Mouse (Mus musculus): ENCODE measurements around the gene Syne1. TPM values are rescaled to one million over a fixed set of nuclear protein-coding genes. Genes with fewer than 3 reads are reported as not detected.

Gene Syne1
- total RNA-seq, 1 experiment: 7.1 TPM

DNA sequence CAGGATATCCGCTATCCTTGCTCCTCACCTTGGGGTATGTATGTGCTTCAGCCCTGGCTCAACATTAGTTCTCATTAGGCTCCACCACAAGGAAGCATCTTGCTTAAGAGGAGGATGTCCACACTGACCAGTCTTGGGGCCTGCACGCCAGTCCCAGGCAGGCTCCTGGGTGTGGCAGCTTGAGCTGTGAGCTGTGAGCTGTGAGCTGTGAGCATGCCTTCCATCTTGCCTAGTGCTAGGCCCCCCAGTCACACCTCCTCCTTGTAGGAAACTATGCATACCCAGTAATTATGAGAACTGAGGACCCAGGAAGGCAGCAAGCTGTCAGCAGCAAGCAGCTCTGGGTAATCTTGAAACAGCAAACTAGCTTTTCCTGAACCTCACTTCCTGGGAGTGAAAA, 2.6 kb downstream of the Syne1 start:
- Histone ChIP-seq H3K4me1 (ENCODE audit: control insufficient read depth in 2 of 2, insufficient read depth in 2 of 2, low read length in 2 of 2, poor library complexity in 1 of 2) (peaks cover 0 to 7% of the 10 kb centered on the region in 2 experiments; a peak in 1 of 4 replicates), H3K4me3 (ENCODE audit: insufficient read depth in 1 of 2, low read depth in 1 of 2, low read length in 2 of 2, poor library complexity in 1 of 2, severe bottlenecking in 1 of 2) (no peak overlapping the region), H3K27ac (ENCODE audit: insufficient read depth, low read depth, low read length, poor library complexity, severe bottlenecking) (no peak overlapping the region), H3K9ac (ENCODE audit: insufficient read depth, low read depth, low read length, poor library complexity, severe bottlenecking) (no peak overlapping the region), H3K36me3 (ENCODE audit: control insufficient read depth, insufficient read depth, low read length, poor library complexity, severe bottlenecking) (no peaks in the 10 kb centered on the region), H3K9me3 (ENCODE audit: control insufficient read depth, insufficient read depth, low read depth, low read length) (no peaks in the 10 kb centered on the region; the same call in 1 of the 2 replicates)
- no peak for DNase-seq (ENCODE audit: low read depth, low spot score)
- TF ChIP-seq ZC3H11A (IDR thresholded peaks at IDR 0.05; ENCODE audit: borderline replicate concordance, low read depth, low read length) (no peak), MAFK (IDR thresholded peaks at IDR 0.05; ENCODE audit: insufficient read depth, low read depth, low read length) (no peak), ZNF384 (IDR thresholded peaks at IDR 0.05; ENCODE audit: low read depth, low read length) (no peak), HCFC1 (IDR thresholded peaks at IDR 0.05; ENCODE audit: borderline replicate concordance, insufficient read depth, low read length) (no peak), CHD2 (IDR thresholded peaks at IDR 0.05; ENCODE audit: low read depth, low read length) (no peak)
- in situ Hi-C loops (cut with MboI; ENCODE audit: low sequenced_read_pairs in 2 of 2, unreplicated experiment in 2 of 2): no loop called here

DNA sequence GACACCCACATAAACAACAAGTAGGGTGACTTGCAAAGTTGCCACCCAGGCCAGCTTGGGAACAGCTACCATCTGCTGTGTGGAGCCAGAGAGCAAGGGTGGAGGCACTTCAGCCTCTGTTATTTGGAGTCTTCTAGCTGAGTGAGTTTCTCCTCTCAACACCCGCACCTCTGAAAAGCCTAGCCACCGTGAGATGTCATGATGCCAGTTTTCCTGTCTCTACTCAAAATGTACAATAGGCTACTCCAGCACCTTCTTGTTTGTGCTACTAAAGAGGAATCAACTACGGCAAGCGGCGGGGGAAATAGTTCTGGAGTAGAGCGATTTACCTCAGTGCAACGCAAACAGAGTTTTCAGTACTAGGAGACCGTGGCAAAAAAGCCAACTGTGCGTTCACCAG, 3.5 kb downstream of the Syne1 start:
- Histone ChIP-seq H3K27ac (ENCODE audit: insufficient read depth, low read depth, low read length, poor library complexity, severe bottlenecking) (no peak overlapping the region), H3K9me3 (ENCODE audit: control insufficient read depth, insufficient read depth, low read depth, low read length) (no peaks in the 10 kb centered on the region; the same call in 1 of the 2 replicates), H3K4me1 (ENCODE audit: control insufficient read depth in 2 of 2, insufficient read depth in 2 of 2, low read length in 2 of 2, poor library complexity in 1 of 2) (peaks cover 0 to 7% of the 10 kb centered on the region in 2 experiments; a peak in 1 of 4 replicates), H3K36me3 (ENCODE audit: control insufficient read depth, insufficient read depth, low read length, poor library complexity, severe bottlenecking) (no peaks in the 10 kb centered on the region), H3K4me3 (ENCODE audit: insufficient read depth in 1 of 2, low read depth in 1 of 2, low read length in 2 of 2, poor library complexity in 1 of 2, severe bottlenecking in 1 of 2) (no peak overlapping the region), H3K9ac (ENCODE audit: insufficient read depth, low read depth, low read length, poor library complexity, severe bottlenecking) (no peak overlapping the region)
- DNase-seq (ENCODE audit: low read depth, low spot score): no peak
- in situ Hi-C loops (cut with MboI; ENCODE audit: low sequenced_read_pairs in 2 of 2, unreplicated experiment in 2 of 2): no loop called here
- TF ChIP-seq HCFC1 (IDR thresholded peaks at IDR 0.05; ENCODE audit: borderline replicate concordance, insufficient read depth, low read length) (no peak), ZNF384 (IDR thresholded peaks at IDR 0.05; ENCODE audit: low read depth, low read length) (no peak), ZC3H11A (IDR thresholded peaks at IDR 0.05; ENCODE audit: borderline replicate concordance, low read depth, low read length) (no peak), MAFK (IDR thresholded peaks at IDR 0.05; ENCODE audit: insufficient read depth, low read depth, low read length) (no peak), CHD2 (IDR thresholded peaks at IDR 0.05; ENCODE audit: low read depth, low read length) (no peak)

DNA sequence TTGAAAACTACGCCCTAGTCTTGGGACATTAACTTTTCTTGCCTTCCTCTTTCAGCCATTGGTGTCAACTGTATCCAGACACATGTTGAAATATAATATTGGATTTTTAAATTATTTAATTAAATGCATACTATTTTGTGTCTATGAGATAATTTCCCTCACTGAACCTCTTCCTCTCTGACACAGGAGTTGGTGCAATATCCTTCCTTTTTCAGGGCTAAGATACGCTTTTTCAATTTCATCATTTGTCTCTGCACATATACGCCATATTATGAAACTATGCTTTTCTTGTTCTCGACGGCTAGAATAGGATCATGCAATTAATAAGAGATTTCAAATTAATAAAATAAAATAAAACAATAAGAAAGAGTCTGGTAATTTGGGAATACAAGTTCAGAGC, 4.9 kb downstream of the Syne1 start:
- H3K9me3 ChIP-seq (ENCODE audit: control insufficient read depth, insufficient read depth, low read depth, low read length): no peaks in the 10 kb centered on the region; the same call in 1 of the 2 replicates
- no peak overlapping the region for H3K9ac ChIP-seq (ENCODE audit: insufficient read depth, low read depth, low read length, poor library complexity, severe bottlenecking)
- H3K36me3 ChIP-seq (ENCODE audit: control insufficient read depth, insufficient read depth, low read length, poor library complexity, severe bottlenecking): no peaks in the 10 kb centered on the region
- TF ChIP-seq MAFK (IDR thresholded peaks at IDR 0.05; ENCODE audit: insufficient read depth, low read depth, low read length) (no peak), ZC3H11A (IDR thresholded peaks at IDR 0.05; ENCODE audit: borderline replicate concordance, low read depth, low read length) (no peak), CHD2 (IDR thresholded peaks at IDR 0.05; ENCODE audit: low read depth, low read length) (no peak), HCFC1 (IDR thresholded peaks at IDR 0.05; ENCODE audit: borderline replicate concordance, insufficient read depth, low read length) (no peak), ZNF384 (IDR thresholded peaks at IDR 0.05; ENCODE audit: low read depth, low read length) (no peak)
- H3K4me3 ChIP-seq (ENCODE audit: insufficient read depth in 1 of 2, low read depth in 1 of 2, low read length in 2 of 2, poor library complexity in 1 of 2, severe bottlenecking in 1 of 2): no peak overlapping the region
- peaks cover 0 to 7% of the 10 kb centered on the region in 2 experiments; a peak in 1 of 4 replicates for H3K4me1 ChIP-seq (ENCODE audit: control insufficient read depth in 2 of 2, insufficient read depth in 2 of 2, low read length in 2 of 2, poor library complexity in 1 of 2)
- no peak overlapping the region for H3K27ac ChIP-seq (ENCODE audit: insufficient read depth, low read depth, low read length, poor library complexity, severe bottlenecking)
- in situ Hi-C loops (cut with MboI; ENCODE audit: low sequenced_read_pairs in 2 of 2, unreplicated experiment in 2 of 2): no loop called here
- DNase-seq (ENCODE audit: low read depth, low spot score): no peak

DNA sequence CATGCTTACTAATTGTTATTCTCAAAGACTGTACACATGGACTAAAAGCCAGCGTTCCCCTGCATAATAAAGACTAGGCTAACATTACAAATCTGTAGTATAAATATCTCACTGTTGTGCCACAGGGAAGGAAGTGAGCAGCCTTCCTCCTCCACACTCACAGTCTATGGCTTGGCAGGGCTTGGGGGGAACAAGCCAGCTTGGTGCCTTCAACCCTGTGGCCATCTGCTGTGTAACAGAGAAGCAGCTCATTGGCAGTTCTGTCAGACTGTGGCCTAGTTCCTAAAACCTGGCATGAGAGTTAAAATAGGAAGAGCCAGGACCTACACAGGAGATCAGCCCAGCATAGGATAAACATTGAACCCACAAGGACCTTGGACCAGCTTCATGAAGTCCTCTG, 23.0 kb downstream of the Syne1 start:
- no peak for DNase-seq (ENCODE audit: low read depth, low spot score)
- Histone ChIP-seq H3K27ac (ENCODE audit: insufficient read depth, low read depth, low read length, poor library complexity, severe bottlenecking) (no peak overlapping the region), H3K36me3 (ENCODE audit: control insufficient read depth, insufficient read depth, low read length, poor library complexity, severe bottlenecking) (no peaks in the 10 kb centered on the region), H3K9ac (ENCODE audit: insufficient read depth, low read depth, low read length, poor library complexity, severe bottlenecking) (no peak overlapping the region), H3K4me1 (ENCODE audit: control insufficient read depth in 2 of 2, insufficient read depth in 2 of 2, low read length in 2 of 2, poor library complexity in 1 of 2) (no peaks in the 10 kb centered on the region), H3K9me3 (ENCODE audit: control insufficient read depth, insufficient read depth, low read depth, low read length) (no peaks in the 10 kb centered on the region), H3K4me3 (ENCODE audit: insufficient read depth in 1 of 2, low read depth in 1 of 2, low read length in 2 of 2, poor library complexity in 1 of 2, severe bottlenecking in 1 of 2) (no peak overlapping the region)
- TF ChIP-seq ZC3H11A (IDR thresholded peaks at IDR 0.05; ENCODE audit: borderline replicate concordance, low read depth, low read length) (no peak), HCFC1 (IDR thresholded peaks at IDR 0.05; ENCODE audit: borderline replicate concordance, insufficient read depth, low read length) (no peak), CHD2 (IDR thresholded peaks at IDR 0.05; ENCODE audit: low read depth, low read length) (no peak), MAFK (IDR thresholded peaks at IDR 0.05; ENCODE audit: insufficient read depth, low read depth, low read length) (no peak), ZNF384 (IDR thresholded peaks at IDR 0.05; ENCODE audit: low read depth, low read length) (no peak)
- in situ Hi-C loops (cut with MboI; ENCODE audit: low sequenced_read_pairs in 2 of 2, unreplicated experiment in 2 of 2): no loop called here

DNA sequence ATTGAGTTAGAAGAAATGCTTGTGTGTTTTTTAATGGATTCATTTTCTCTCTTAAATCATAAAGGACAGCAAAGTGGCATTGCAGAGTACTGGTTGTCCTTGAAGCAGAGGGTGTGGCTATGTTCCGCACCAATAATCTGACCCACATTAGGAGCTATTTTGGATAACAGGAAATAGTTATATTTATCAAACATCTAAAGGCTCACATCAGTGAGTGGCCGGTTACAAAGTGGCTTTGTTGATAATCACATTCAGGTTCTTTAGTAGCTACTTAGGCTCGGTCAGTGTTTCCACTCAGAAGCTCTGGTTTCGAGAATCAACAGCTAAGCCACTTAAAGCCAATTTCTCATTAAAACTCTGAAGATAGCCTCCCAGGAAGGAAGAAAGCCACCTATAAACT, 23.6 kb downstream of the Syne1 start:
- Histone ChIP-seq H3K27ac (ENCODE audit: insufficient read depth, low read depth, low read length, poor library complexity, severe bottlenecking) (no peak overlapping the region), H3K9me3 (ENCODE audit: control insufficient read depth, insufficient read depth, low read depth, low read length) (no peaks in the 10 kb centered on the region)

More for the DNA sequence above, 23.6 kb downstream of the Syne1 start:
- Histone ChIP-seq H3K4me1 (ENCODE audit: control insufficient read depth in 2 of 2, insufficient read depth in 2 of 2, low read length in 2 of 2, poor library complexity in 1 of 2) (no peaks in the 10 kb centered on the region), H3K36me3 (ENCODE audit: control insufficient read depth, insufficient read depth, low read length, poor library complexity, severe bottlenecking) (no peaks in the 10 kb centered on the region), H3K9ac (ENCODE audit: insufficient read depth, low read depth, low read length, poor library complexity, severe bottlenecking) (no peak overlapping the region), H3K4me3 (ENCODE audit: insufficient read depth in 1 of 2, low read depth in 1 of 2, low read length in 2 of 2, poor library complexity in 1 of 2, severe bottlenecking in 1 of 2) (no peak overlapping the region)
- DNase-seq (ENCODE audit: low read depth, low spot score): no peak
- TF ChIP-seq CHD2 (IDR thresholded peaks at IDR 0.05; ENCODE audit: low read depth, low read length) (no peak), HCFC1 (IDR thresholded peaks at IDR 0.05; ENCODE audit: borderline replicate concordance, insufficient read depth, low read length) (no peak), ZC3H11A (IDR thresholded peaks at IDR 0.05; ENCODE audit: borderline replicate concordance, low read depth, low read length) (no peak), ZNF384 (IDR thresholded peaks at IDR 0.05; ENCODE audit: low read depth, low read length) (no peak), MAFK (IDR thresholded peaks at IDR 0.05; ENCODE audit: insufficient read depth, low read depth, low read length) (no peak)
- in situ Hi-C loops (cut with MboI; ENCODE audit: low sequenced_read_pairs in 2 of 2, unreplicated experiment in 2 of 2): no loop called here
